Mouse (Mus musculus) embryo, embryonic 10 days (tissue): Measurements from ENCODE around the gene Cbx1.
"Not testable (repeated sequence)": the region's sequence is repeated elsewhere in the genome, so short reads cannot be mapped to it uniquely, and the experiment has no call there.

Experiments used
- DNase-seq: peaks from one replicate; pipeline ENCODE4 v3.0.0-alpha.2; 2015; ENCODE audit warnings: low spot score

Cbx1 gene

GRCm38 (mm10) chr11:96775665-96776064, 13.3 kb upstream of the Cbx1 start:
- DNase-seq = no peak

DNA sequence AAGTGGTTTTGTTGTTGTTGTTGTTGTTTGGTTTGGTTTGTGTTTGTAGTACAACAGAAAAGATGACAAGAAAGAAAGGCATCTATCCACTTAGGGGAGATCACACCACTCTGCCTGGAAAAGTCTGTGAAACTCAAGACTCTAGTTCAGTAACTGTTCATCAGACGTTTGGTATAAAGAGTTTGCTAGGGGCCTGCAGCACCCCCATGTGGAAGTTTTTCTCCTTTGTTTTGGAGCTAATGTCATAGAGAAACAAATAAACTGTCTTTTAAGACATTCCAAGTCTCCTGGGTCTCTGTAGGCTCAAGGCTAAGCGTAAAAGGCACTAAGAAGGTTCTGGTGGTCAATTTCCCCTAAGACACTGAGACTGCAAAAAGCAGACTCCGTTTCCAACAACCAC, 12.9 kb upstream of the Cbx1 start:
- DNase-seq = no peak

DNA sequence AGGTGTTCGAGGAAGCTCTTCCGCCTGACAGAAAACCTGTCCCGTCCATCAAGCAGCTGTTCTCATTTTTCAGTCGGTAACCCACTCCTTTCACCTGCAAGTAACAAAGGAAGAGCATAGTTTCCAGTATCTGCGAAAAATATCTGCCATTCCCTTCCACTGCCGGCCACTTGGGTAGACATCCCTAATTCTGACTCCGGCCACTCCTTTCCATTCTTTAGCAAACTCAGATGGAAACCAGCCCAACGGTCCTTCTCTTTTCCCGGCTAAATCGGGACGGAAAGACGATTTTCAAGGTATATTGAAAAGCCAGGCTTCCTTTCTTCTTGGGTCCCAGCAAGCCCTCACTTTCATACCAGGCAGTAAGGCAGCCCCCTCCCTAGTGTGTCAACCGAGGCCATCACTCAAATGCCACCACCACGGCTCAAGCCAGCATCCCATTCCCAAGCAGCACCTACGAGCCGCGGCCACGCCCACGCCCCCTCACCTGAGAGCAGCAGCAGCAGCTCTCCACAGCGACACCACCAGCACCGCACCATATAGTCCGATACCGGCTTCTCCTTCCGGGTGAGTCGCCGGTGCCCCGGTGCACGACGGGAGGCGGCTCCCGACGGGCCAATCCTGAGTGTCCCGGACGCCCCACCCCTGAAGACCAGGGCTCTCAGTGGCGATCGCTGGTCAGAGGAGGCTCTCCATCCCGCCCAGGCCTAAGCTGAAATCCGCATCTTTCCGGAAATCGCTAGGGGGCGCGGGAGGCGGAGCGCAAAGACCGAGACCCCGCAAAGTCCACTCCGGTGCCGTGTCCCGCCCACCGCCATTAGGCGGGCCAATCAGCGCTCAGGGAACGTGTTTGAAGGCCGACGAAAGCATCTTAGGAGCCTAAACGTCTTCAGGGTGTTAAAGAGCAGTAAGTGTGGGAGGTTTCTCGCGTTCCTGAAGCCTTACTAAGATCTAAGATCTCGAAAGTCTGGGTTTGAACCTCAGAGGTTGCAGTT, 11.7 kb upstream of the Cbx1 start, which contains the start of gene Snx11:
Gene Snx11 (minus strand): TSS at position 592 of the 995 bp plus-strand sequence.
- peak; percentile 99 for DNase-seq

DNA sequence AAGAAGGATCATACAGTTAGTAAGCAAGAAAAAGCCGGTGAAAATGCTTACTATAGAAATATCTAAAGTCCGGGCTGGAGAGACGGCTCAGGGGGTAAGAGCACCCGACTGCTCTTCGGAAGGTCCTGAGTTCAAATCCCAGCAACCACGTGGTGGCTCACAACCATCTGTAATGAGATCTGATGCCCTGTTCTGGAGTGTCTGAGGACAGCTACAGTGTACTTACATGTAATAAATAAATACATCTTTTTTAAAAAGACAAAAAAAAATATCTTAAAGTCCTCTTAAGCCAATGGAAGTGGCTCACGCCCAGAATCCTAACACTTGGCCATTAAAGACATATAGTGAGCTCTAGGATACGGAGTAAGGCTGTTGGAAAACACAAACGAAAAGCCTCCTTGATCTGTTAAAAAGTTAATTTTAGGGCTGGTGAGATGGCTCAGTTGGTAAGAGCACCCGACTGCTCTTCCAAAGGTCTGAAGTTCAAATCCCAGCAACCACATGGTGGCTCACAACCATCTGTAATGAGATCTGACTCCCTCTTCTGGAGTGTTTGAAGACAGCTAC, 10.8 kb upstream of the Cbx1 start:
- DNase-seq = not testable (repeated sequence)

DNA sequence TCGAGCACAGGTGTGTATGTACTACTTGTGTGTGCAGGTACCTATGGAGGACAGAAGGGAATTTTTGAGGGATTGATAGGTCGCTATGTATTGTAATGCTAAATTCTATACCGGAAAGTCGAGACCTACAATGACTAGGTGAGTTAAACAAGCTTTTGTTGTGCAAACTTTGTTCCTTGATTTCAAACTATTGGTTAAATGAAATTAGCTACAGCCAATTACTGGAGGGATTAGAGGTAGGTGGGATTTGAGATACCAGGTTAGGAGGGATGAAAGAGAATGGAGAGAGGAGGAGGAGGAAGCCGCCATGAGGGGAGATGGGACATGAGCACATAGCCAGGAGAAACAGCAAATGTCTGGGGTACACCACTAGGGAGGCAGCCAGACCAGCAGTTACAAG, 8.6 kb upstream of the Cbx1 start:
- DNase-seq = no peak

- peak; percentile 38 for DNase-seq
These were observed 7.5 kb upstream of the Cbx1 start for GRCm38 (mm10) chr11:96781425-96781824.

- peak; percentile 82 for DNase-seq
These were observed 4.1 kb upstream of the Cbx1 start for GRCm38 (mm10) chr11:96784847-96785246.

- DNase-seq = no peak
These were observed 2.0 kb upstream of the Cbx1 start for GRCm38 (mm10) chr11:96786731-96787450.

- peak; percentile 51 for DNase-seq
These were observed 1.1 kb downstream of the Cbx1 start for GRCm38 (mm10) chr11:96789990-96790389.

DNA sequence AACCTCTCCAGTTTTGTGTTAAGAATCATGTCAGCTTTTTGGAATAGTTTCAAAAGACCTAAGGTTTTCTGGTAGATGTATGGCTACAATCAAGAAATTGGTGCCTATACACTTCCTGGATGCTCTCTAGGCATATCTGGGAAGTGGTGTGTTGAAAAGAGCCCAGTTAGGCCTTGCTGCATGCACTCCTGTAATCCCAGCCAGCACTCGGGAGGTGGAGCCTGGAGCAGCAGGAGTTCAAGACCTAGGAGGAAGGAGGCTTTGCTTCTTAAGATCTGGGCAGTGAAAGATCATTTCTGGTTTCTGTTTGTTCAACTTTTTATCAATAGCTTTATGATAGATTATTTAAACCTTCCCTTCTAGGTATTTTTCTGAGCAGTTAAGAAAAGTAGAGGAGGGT, 1.8 kb downstream of the Cbx1 start:
- DNase-seq = peak; percentile 29

GRCm38 (mm10) chr11:96795491-96795890, 6.6 kb downstream of the Cbx1 start:
- DNase-seq = no peak

DNA sequence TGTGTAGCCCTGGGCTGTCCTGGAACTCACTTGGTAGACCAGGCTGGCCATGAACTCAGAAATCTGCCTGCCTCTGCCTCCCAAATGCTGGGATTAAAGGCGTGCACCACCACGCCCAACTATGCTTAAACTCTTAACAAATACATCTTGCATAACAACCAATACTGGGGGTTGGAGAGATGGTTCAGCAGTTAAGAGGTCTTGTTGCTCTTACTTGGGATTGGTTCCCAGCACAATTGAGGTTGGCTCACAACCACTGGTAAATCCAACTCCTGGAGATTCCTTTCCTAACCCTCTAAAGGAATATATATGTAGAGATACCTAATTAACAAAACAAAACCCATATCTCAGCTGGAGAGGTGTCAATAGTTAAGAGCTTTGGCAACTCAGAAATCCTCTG, 7.2 kb downstream of the Cbx1 start:
- DNase-seq = no peak

- no peak for DNase-seq
These were observed 7.7 kb downstream of the Cbx1 start for GRCm38 (mm10) chr11:96796586-96796985.

GRCm38 (mm10) chr11:96799511-96799910, 10.6 kb downstream of the Cbx1 start:
- DNase-seq = no peak

- no peak for DNase-seq
These were observed 16.7 kb downstream of the Cbx1 start for GRCm38 (mm10) chr11:96805606-96806005.

GRCm38 (mm10) chr11:96808066-96808465, 19.1 kb downstream of the Cbx1 start:
- no peak for DNase-seq

DNA sequence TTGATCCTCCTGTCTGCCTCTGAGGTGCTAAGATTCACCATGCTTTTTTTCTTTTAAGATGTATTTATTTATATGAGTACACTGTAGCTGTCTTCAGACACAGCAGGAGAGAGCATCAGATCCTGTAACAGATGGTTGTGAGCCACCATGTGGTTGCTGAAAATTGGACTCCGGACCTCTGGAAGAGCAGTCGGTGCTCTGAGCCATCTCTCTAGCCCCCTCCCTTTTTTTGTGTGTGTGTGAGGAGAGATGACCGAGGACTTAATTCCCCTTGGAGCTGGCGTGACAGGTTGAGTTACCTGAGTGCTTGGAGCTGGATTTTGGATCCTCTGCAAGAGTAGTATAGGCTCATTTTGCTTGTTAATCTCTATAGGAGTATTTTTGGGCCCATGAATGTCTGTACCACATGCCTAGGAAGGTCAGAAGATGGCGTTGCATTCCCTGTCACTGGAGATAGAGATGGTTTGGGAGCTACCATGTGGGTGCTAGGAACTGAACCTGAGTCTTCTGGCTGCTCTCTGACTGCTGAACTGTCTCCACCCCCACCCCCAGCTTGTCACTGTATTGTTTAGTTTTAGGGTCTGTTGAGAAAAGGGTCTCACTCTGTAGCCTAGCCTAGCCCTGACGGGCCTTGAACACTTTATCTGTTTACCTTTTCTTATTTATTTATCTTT, 20.8 kb downstream of the Cbx1 start:
- no peak for DNase-seq

- DNase-seq = not testable (repeated sequence)
These were observed 22.3 kb downstream of the Cbx1 start for GRCm38 (mm10) chr11:96811188-96811587.

DNA sequence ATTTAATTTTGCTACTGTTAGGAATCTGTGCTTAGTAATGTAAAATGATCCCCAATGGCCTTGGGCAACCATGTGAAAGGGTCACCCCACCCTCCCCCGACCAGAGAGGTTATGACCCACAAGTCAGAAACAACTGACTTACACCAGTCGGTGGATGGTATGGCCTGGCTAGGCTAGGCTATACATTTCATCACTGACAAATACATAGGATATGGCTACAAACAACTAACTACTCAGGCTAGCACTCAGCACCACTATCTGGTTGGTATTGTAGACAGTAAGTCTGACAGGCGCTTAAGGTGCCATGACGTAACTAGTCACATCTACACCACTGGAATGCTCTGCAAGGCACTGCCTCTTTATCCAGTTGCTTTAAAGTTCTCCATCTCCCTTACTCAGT, 24.5 kb downstream of the Cbx1 start:
- DNase-seq = no peak

DNA sequence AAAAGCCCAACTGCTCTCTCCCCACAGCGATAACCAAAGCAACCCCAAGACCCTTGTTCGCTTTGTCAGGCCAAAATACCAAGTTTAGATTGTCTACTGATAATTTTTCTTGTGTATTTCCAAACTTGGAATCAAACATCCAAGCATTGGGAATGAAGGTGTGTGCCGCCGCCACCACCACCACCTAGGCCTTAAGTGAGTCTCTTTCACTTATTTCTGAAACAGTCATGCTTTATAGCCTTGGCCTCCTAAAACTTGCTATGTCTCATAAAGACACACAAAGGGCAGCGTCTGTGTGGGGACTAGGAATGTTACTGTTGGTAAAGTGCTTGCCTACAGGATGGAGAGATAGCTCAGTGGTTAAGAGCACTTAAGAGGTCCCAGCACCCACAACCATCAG, 25.0 kb downstream of the Cbx1 start:
- no peak for DNase-seq

GRCm38 (mm10) chr11:96814443-96814842, 25.5 kb downstream of the Cbx1 start:
- no peak for DNase-seq

- no peak for DNase-seq
These were observed 27.0 kb downstream of the Cbx1 start for GRCm38 (mm10) chr11:96815895-96816294.
